Mouse (Mus musculus) hindbrain, embryonic 11.5 days (tissue): Measurements from ENCODE around the gene Phgdh. TPM values are rescaled to one million over a fixed set of nuclear protein-coding genes. Genes with fewer than 3 reads are reported as not detected.
A peak's percentile ranks its signal among the peaks of the same experiment; 100 is the strongest.

ENCODE experiments used
- ATAC-seq: fragments of 200-750 bp; cut with Nextera tagmentation; 2 replicates; pipeline ENCODE4 v1.8.0; 2017; ENCODE audit warnings: mild to moderate bottlenecking, moderate TSS enrichment, moderate library complexity; ENCODE audit not compliant: low FRiP score
- DNase-seq: peaks from one replicate; pipeline ENCODE4 v3.0.0-alpha.2; 2015; ENCODE audit warnings: low spot score
- H3K27ac ChIP-seq: fragments of 300-500 bp; sonication (generic); 2 replicates; pipeline ENCODE4 v1.5.1; 2014; ENCODE audit warnings: mild to moderate bottlenecking, low read depth, low read length
- H3K27me3 ChIP-seq: fragments of 300-500 bp; sonication (generic); 2 replicates; pipeline ENCODE4 v1.6.1; 2014; ENCODE audit warnings: mild to moderate bottlenecking, low read length, moderate library complexity, mixed read lengths; ENCODE audit not compliant: control insufficient read depth, insufficient read depth
- H3K36me3 ChIP-seq: fragments of 300-500 bp; sonication (generic); 2 replicates; pipeline ENCODE4 v1.6.1; 2014; ENCODE audit warnings: mild to moderate bottlenecking, low read length, moderate library complexity, mixed read lengths; ENCODE audit not compliant: control insufficient read depth, insufficient read depth
- H3K4me1 ChIP-seq: fragments of 300-500 bp; sonication (generic); replicated peaks from 2 replicates; pipeline ENCODE4 v1.6.1; 2014; ENCODE audit warnings: low read length, mixed read lengths; ENCODE audit not compliant: control insufficient read depth, insufficient read depth
- H3K4me2 ChIP-seq: fragments of 300-500 bp; sonication (generic); replicated peaks from 2 replicates; pipeline ENCODE4 v1.6.1; 2014; ENCODE audit warnings: mild to moderate bottlenecking, low read depth, low read length
- H3K4me3 ChIP-seq: fragments of 300-500 bp; sonication (generic); 2 replicates; pipeline ENCODE4 v1.5.1; 2014; ENCODE audit warnings: low read depth, low read length
- H3K9ac ChIP-seq: fragments of 300-500 bp; sonication (generic); 2 replicates; pipeline ENCODE4 v1.6.1; 2014; ENCODE audit warnings: low read depth, low read length
- H3K9me3 ChIP-seq: fragments of 300-500 bp; sonication (generic); 2 replicates; pipeline ENCODE4 v1.6.1; 2016; ENCODE audit warnings: low read length; ENCODE audit not compliant: control insufficient read depth
- WGBS: fragments of 180-500 bp; shearing (Covaris S2); extraction: QIAGEN DNeasy Blood & Tissue Kit; methylation state at CpG from one replicate; pipeline ENCODE4 v1.1.7; 2014; 5-methylcytosine and 5-hydroxymethylcytosine counted together
- polyA plus RNA-seq: library from polyadenylated mRNA; unstranded; fragments of >200 nt; fragmentation: Nextera tagmentation; extraction: Ambion mirVana; gene quantifications from 2 replicates; pipeline ENCODE4 v1.2.1, GENCODE M21; 2014

Phgdh gene
- polyA plus RNA-seq, 1 experiment from 2014 or later: 319 TPM

DNA sequence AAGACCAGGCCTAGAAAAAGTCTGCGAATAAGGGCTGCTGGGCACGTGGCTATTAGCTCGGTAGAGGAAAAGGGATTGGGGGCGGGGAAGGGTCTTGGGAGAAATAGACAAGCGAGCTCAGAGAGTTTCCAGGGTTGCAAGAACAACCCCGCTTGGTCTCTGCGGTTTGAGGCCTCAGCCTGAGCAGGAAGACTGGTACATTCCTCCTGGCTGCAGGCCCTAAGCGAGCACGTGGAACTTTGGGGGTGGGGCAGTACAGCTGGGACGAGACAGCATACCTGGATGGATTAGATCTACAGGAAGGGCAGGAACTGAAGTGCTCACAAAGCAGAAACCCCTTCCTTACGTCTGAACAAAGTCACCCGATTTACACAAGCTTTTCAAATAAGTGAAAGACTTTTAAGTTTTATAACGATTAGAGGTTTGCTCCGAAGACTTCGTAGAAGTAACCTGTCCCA is 1.2 kb downstream of the Phgdh start:
- H3K4me3 ChIP-seq: peak overlapping the region; percentile 76
- no peak overlapping the region for H3K27ac ChIP-seq
- peak overlapping the region; percentile 98 for H3K4me2 ChIP-seq
- H3K36me3 ChIP-seq: no peaks in the 10 kb centered on the region
- no peaks in the 10 kb centered on the region for H3K27me3 ChIP-seq
- H3K9me3 ChIP-seq: no peaks in the 10 kb centered on the region
- DNase-seq (peak; percentile 60), ATAC-seq (peak; percentile 37; the same call in 1 of the 2 replicates)
- peaks cover 6% of the 10 kb centered on the region; the same call in 1 of the 2 replicates for H3K4me1 ChIP-seq
- peak overlapping the region; percentile 79 for H3K9ac ChIP-seq
- WGBS: 6% methylated on average over 15 of the region's 15 CpGs

DNA sequence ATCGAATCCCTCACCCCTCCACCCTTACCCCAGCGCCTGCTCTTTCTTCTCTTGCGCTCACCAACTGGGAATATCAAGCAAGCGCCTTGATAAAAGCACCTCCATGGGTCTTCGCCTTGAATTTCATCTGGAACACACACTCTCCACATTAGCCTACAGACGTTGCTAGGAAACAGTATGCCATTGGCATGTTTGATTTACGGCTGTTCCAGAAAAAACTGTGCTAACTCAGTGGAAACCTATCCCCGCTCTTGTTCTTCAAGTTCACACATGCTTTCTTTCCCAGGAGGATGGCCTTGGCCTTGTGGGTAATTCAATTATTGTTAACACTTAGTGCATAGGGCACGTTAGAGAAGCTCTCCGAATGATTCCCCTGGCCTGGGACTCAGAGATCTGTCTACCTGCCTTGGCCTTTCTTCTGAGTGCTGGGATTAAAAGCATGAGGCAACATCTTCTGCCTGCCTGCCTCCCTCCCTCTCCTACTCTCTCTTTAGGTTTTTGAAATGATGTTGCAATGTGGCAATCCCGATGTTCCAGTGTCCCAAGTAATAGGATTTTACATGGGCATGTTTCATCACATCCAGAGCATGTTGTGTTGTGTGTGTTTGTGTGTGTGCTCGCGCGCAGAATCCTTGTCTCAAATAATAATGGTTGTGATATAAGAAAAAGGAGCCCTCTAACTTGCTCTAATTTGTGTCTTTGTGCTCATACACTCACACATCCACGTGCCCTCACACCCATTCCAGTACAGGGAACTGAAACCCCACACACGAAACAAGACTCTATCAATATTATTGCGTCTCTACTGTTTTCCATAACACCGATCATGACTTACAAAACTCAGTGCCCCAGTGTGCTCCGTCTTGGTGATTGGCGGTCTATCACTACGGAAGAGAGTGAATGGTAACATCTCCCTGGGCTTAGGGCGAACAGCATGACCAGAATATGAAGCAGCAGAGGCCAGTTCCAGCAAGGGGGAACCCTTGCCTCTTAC is 2.8 kb downstream of the Phgdh start:
- Histone ChIP-seq H3K4me2 (peak overlapping the region; percentile 98), H3K4me1 (peaks cover 6% of the 10 kb centered on the region; the same call in 1 of the 2 replicates), H3K27me3 (no peaks in the 10 kb centered on the region), H3K36me3 (no peaks in the 10 kb centered on the region), H3K4me3 (no peak overlapping the region), H3K9me3 (no peaks in the 10 kb centered on the region), H3K9ac (no peak overlapping the region; the same call in 1 of the 2 replicates), H3K27ac (peak overlapping the region; percentile 9; the same call in 1 of the 2 replicates)
- ATAC-seq (peak; percentile 11; the same call in 1 of the 2 replicates), DNase-seq (peak; percentile 46)
- WGBS: 66% methylated on average over 22 of the region's 22 CpGs

DNA sequence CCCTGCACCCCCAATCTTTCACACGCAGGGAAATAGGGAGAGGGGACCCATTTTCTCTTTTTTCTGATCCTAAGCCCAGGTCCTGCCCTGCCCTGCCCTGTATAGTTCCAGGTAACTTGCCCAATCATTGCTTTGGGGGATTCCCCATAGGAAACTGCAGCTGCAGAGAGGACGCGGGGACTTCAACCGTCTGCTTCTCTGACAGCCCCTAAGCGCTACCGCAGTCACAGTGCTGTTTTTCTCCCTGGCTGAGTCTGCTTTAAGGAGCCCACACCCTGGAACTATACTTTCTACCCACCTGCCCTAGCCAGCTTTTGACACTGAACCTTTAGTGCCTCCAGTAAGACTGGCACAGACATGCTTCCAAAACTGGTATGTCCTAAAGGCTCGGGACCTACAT is 3.9 kb downstream of the Phgdh start:
- Histone ChIP-seq H3K4me3 (no peak overlapping the region), H3K4me2 (no peak overlapping the region), H3K36me3 (no peaks in the 10 kb centered on the region), H3K9me3 (no peaks in the 10 kb centered on the region), H3K4me1 (peaks cover 6% of the 10 kb centered on the region; the same call in 1 of the 2 replicates), H3K9ac (no peak overlapping the region), H3K27me3 (no peaks in the 10 kb centered on the region), H3K27ac (no peak overlapping the region)
- ATAC-seq (no peak), DNase-seq (no peak)
- WGBS: 78% methylated on average over 7 of the region's 7 CpGs

DNA sequence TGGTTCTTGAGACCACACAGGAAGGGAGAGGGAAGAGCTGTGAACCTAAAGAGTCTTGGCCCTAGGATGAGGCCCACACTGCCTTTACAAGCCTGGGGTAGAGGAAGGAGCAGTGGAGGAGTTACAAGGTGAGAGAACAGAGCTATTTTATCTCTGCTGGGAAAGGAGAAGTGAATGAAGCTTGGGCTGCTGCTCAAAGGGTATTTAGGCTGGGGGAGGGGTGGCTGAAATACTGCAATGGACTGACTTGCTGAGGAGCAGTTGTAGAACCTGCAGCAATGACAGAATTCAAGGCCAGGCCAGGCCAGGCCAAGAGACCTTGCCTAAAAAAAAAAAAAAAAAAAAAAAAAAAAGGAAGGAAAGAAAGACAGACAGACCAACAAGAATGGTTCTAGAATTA is 4.5 kb downstream of the Phgdh start:
- H3K4me1 ChIP-seq: peaks cover 6% of the 10 kb centered on the region; the same call in 1 of the 2 replicates
- no peaks in the 10 kb centered on the region for H3K9me3 ChIP-seq
- no peak overlapping the region for H3K4me3 ChIP-seq
- no peak overlapping the region for H3K27ac ChIP-seq
- no peaks in the 10 kb centered on the region for H3K36me3 ChIP-seq
- ATAC-seq (no peak), DNase-seq (no peak)
- no peak overlapping the region for H3K4me2 ChIP-seq
- H3K27me3 ChIP-seq: no peaks in the 10 kb centered on the region
- no peak overlapping the region for H3K9ac ChIP-seq

DNA sequence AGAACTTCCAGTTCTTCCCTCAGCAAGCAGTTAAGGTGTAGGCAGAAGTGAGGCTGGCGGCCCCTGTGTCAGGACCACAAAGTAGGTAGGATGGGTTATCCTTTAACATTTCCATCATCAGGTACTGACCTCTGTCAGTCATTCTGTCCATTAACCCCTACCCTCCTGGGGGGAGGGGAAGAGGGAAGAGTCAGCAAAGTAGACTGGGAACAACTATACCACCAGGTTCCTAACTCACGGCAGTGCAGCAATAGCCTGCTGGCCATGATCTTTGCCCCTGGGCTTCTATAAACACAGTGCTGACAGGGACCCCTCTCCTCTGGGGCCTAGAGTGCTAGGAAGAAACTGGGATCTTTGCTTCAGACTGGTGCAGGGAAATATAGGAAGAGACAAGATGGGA is 5.8 kb downstream of the Phgdh start:
- 78% methylated on average over 2 of the region's 2 CpGs for WGBS

DNA sequence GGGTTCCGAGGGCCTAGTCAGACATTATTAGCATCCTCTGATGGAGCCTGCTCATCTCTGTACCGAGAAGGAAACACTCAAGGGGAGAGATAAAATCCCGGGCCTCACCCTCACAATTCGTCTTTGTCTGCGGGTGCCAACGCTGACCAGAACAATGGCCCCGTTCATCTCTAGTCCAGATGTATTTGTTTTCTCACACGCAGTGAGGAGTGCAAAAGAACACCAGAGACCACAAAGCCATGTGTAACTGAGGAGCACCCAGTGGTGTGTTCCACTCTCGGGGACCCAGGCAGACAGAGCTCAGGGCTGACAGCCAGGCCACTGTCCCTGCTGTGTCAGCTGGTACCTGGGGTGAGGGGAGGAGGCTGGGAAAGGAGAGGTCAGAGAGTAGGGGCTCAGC is 15.6 kb downstream of the Phgdh start:
- H3K4me2 ChIP-seq: no peak overlapping the region
- no peak overlapping the region for H3K4me3 ChIP-seq
- 0 out of 2 replicates have a peak, but pooled peaks cover 2% of the 10 kb centered on the region for H3K36me3 ChIP-seq
- DNase-seq (peak; percentile 18), ATAC-seq (no peak)
- whole genome bisulfite sequencing: 58% methylated on average over 9 of the region's 9 CpGs
- no peaks in the 10 kb centered on the region for H3K9me3 ChIP-seq
- H3K9ac ChIP-seq: no peak overlapping the region
- no peaks in the 10 kb centered on the region for H3K27me3 ChIP-seq
- H3K4me1 ChIP-seq: peaks cover 7% of the 10 kb centered on the region; the same call in 1 of the 2 replicates
- H3K27ac ChIP-seq: peak overlapping the region; percentile 47; the same call in 1 of the 2 replicates

More for the DNA sequence above, 5.8 kb downstream of the Phgdh start:
- Histone ChIP-seq H3K9me3 (no peaks in the 10 kb centered on the region), H3K27me3 (no peaks in the 10 kb centered on the region), H3K4me1 (peaks cover 6% of the 10 kb centered on the region; the same call in 1 of the 2 replicates), H3K9ac (no peak overlapping the region), H3K4me2 (no peak overlapping the region), H3K4me3 (no peak overlapping the region), H3K27ac (no peak overlapping the region), H3K36me3 (no peaks in the 10 kb centered on the region)
- ATAC-seq (no peak), DNase-seq (no peak)

DNA sequence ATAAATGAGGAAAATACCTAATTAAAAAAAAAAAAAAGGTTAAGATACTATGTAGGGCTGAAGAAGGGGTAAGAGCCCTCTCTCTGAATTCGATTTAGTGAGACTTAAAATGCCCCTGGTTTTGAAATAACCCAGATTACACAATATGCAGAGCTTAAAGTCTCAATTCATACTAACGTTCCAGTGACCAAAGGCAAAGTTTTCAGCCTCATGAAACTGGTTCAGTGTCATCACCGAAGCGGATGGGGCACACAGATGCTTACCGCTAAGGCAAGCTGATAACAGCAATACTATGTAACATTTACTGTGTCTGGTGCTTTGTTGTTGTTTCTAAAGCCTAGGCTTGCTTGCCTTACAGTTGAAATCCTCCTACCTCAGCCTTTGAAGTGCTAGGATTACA is 17.6 kb downstream of the Phgdh start:
- H3K36me3 ChIP-seq: 0 out of 2 replicates have a peak, but pooled peaks cover 2% of the 10 kb centered on the region
- DNase-seq: no peak
- no peak for ATAC-seq

DNA sequence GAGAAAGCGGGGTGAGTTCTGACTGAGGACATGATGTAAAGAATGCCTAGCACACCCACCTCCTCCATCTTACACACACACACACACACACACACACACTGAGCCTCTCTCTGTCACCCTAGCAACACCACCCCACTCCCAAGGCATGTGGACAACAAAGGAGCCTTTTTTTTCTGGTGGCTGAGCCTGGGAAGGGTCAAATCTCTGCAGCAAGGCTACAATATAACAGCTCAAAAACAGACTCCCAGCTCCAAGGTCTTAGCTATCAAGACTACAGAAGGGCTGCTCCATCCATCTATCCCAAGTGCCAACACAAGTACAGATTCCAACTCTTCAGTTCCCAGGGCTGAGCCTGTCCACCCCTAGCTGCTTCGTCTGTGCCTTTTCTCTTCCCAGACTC is 20.6 kb downstream of the Phgdh start:
- ATAC-seq: peak; percentile 88
- Histone ChIP-seq H3K4me2 (no peak overlapping the region), H3K4me1 (peaks cover 7% of the 10 kb centered on the region), H3K9ac (no peak overlapping the region), H3K27me3 (no peaks in the 10 kb centered on the region), H3K36me3 (no peaks in the 10 kb centered on the region; the same call in 1 of the 2 replicates), H3K27ac (peak overlapping the region; percentile 81), H3K4me3 (no peak overlapping the region), H3K9me3 (no peaks in the 10 kb centered on the region)
- 28% methylated on average over 2 of the region's 2 CpGs for WGBS
- DNase-seq: peak; percentile 81

More for the DNA sequence above, 17.6 kb downstream of the Phgdh start:
- H3K9me3 ChIP-seq: no peaks in the 10 kb centered on the region
- H3K27me3 ChIP-seq: no peaks in the 10 kb centered on the region
- 95% methylated on average over 5 of the region's 5 CpGs for WGBS
- H3K9ac ChIP-seq: no peak overlapping the region
- peaks cover 7% of the 10 kb centered on the region for H3K4me1 ChIP-seq
- no peak overlapping the region for H3K4me3 ChIP-seq
- H3K27ac ChIP-seq: no peak overlapping the region
- no peak overlapping the region for H3K4me2 ChIP-seq
